Mouse (Mus musculus) ES-Bruce4 (cell line): ENCODE measurements at regions not wholly inside any gene's neighbourhood (a gene's known extent, or its start where the extent isn't known, plus 50 kb on each side); places are given as distances from the start of the nearest gene placed in this dataset.

ENCODE experiments used
- H3K27ac ChIP-seq: 2 replicates; pipeline ENCODE4 v1.5.1; 2012; ENCODE audit warnings: low read length, inconsistent platforms; ENCODE audit not compliant: insufficient read depth
- H3K27me3 ChIP-seq: 2 replicates; pipeline ENCODE4 v1.6.1; 2012; ENCODE audit warnings: mild to moderate bottlenecking, low read length, inconsistent platforms; ENCODE audit not compliant: control insufficient read depth, poor library complexity, insufficient read depth, severe bottlenecking
- H3K36me3 ChIP-seq: 2 replicates; pipeline ENCODE4 v1.6.1; 2012; ENCODE audit warnings: inconsistent platforms, mild to moderate bottlenecking, low read length, moderate library complexity; ENCODE audit not compliant: control insufficient read depth, poor library complexity, insufficient read depth, severe bottlenecking
- H3K4me1 ChIP-seq: one replicate; pipeline ENCODE4 v1.8.1; 2011; ENCODE audit warnings: low read length; ENCODE audit not compliant: control insufficient read depth, insufficient read depth
- H3K4me3 ChIP-seq: 2 replicates; pipeline ENCODE4 v1.5.1; 2011; ENCODE audit warnings: low read depth, mild to moderate bottlenecking, low read length
- H3K9ac ChIP-seq: 2 replicates; pipeline ENCODE4 v1.6.1; 2012; ENCODE audit warnings: low read depth, mild to moderate bottlenecking, inconsistent platforms; ENCODE audit not compliant: poor library complexity, severe bottlenecking
- H3K9me3 ChIP-seq: replicated peaks from 2 replicates; pipeline ENCODE4 v1.6.1; 2012; ENCODE audit warnings: mild to moderate bottlenecking, low read length, inconsistent platforms; ENCODE audit not compliant: control insufficient read depth, poor library complexity, insufficient read depth, severe bottlenecking
- CTCF ChIP-seq: IDR thresholded peaks from one replicate; pipeline ENCODE4 v1.8.1; 2011; ENCODE audit warnings: low read depth, low read length
- EP300 ChIP-seq: IDR thresholded peaks from 2 replicates; pipeline ENCODE4 v1.6.1; 2011; ENCODE audit warnings: low read depth, low read length; ENCODE audit not compliant: insufficient read depth
- POLR2A ChIP-seq: IDR thresholded peaks from one replicate; pipeline ENCODE4 v1.8.1; 2011; ENCODE audit warnings: low read length; ENCODE audit not compliant: insufficient read depth

GRCm38 (mm10) chr14:99709764-99710163 is 411.3 kb downstream of the Klf5 start:
- no peaks in the 10 kb centered on the region for H3K36me3 ChIP-seq
- H3K27me3 ChIP-seq, result no peaks in the 10 kb centered on the region
- H3K9me3 ChIP-seq, result no peaks in the 10 kb centered on the region
- no peak overlapping the region for H3K27ac ChIP-seq
- TF ChIP-seq CTCF, result no peak
- no peak for TF ChIP-seq POLR2A
- TF ChIP-seq EP300, result no peak
- H3K4me3 ChIP-seq, result no peak overlapping the region
- no peaks in the 10 kb centered on the region for H3K4me1 ChIP-seq
- H3K9ac ChIP-seq, result no peak overlapping the region

DNA sequence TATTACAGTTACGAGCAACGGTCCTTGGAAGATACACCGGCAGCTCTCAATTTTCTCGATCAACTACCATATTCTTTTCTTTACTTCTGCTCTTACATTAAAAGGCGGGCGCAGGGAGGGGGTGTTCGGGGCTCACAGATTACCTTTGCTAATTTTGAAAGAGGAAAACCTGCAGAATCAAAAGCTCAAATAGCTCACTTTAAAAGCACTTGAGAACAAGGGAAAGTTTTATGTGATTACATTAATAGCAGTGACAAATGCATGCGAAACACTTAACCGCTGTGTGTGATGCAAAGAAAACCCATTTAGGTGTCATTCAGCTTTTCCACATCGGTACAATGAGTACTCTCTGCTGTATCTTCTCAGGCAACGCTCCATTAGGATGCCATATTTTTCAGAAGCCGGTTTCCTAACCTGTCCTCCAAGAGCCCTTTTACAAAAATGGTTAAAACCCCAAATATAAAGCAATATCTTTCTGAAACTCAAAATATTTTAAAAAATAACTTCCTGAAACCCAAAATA is 412.2 kb downstream of the Klf5 start:
- Histone ChIP-seq H3K27ac (no peak overlapping the region), H3K4me3 (no peak overlapping the region), H3K4me1 (no peaks in the 10 kb centered on the region), H3K27me3 (no peaks in the 10 kb centered on the region), H3K36me3 (no peaks in the 10 kb centered on the region), H3K9ac (no peak overlapping the region), H3K9me3 (no peaks in the 10 kb centered on the region)
- TF ChIP-seq CTCF (no peak), POLR2A (no peak), EP300 (no peak)

DNA sequence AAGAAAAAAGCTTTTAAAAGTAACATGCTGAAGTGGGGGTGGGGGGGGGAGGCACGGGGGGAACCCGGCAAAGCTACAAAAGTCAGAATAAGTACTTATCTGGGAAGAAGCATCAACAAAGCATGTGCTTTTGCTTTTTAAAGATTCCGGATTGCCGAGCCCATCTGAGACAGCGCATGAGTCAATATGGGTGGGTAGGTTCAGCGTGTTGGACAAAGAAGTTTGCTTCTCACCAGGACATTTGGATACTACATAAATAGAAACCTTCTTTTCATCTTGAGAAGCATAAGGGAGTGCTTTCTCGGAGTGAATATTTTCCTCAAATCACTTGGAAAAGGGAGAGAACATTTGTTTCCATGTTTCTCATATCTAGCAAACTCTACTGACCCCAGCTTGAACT is 414.1 kb downstream of the Klf5 start:
- TF ChIP-seq EP300, result no peak
- TF ChIP-seq POLR2A, result no peak
- no peak for TF ChIP-seq CTCF
- H3K27ac ChIP-seq, result no peak overlapping the region
- no peaks in the 10 kb centered on the region for H3K27me3 ChIP-seq
- no peaks in the 10 kb centered on the region for H3K9me3 ChIP-seq
- no peaks in the 10 kb centered on the region for H3K36me3 ChIP-seq
- no peak overlapping the region for H3K4me3 ChIP-seq
- H3K4me1 ChIP-seq, result no peaks in the 10 kb centered on the region
- H3K9ac ChIP-seq, result no peak overlapping the region

- no peak overlapping the region for H3K9ac ChIP-seq
- no peak overlapping the region for H3K4me3 ChIP-seq
- H3K4me1 ChIP-seq, result no peaks in the 10 kb centered on the region
- no peaks in the 10 kb centered on the region for H3K36me3 ChIP-seq
- TF ChIP-seq CTCF, result no peak
- TF ChIP-seq EP300, result no peak
- no peak for TF ChIP-seq POLR2A
- no peaks in the 10 kb centered on the region for H3K9me3 ChIP-seq
- no peaks in the 10 kb centered on the region for H3K27me3 ChIP-seq
- H3K27ac ChIP-seq, result no peak overlapping the region
Observed at GRCm38 (mm10) chr14:99713069-99713830, 414.8 kb downstream of the Klf5 start.

GRCm38 (mm10) chr14:99733474-99734199 is 435.1 kb downstream of the Klf5 start:
- H3K9me3 ChIP-seq, result no peaks in the 10 kb centered on the region
- no peaks in the 10 kb centered on the region for H3K36me3 ChIP-seq
- H3K4me1 ChIP-seq, result no peaks in the 10 kb centered on the region
- H3K4me3 ChIP-seq, result no peak overlapping the region
- H3K27ac ChIP-seq, result no peak overlapping the region
- TF ChIP-seq CTCF (no peak), POLR2A (no peak), EP300 (no peak)
- H3K9ac ChIP-seq, result no peak overlapping the region
- no peaks in the 10 kb centered on the region for H3K27me3 ChIP-seq

DNA sequence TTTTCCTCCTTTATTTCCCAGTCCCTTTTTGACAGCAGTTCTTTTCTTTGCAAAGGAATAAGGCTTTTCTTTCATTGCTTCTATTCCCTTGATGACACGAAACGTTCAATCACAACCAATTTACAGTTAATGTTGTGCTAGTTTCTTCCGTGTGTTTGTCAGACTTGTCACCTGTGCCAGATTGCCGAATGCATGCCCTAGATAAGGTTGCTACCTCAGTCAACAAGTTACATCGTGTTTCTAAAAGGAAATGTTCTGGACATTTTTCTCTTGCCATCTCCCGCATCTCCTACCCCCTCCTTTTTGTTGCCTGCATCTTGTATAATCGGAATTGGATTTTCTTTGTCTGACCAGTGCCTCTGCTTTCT is 435.7 kb downstream of the Klf5 start:
- no peak overlapping the region for H3K9ac ChIP-seq

More for the DNA sequence above, 435.7 kb downstream of the Klf5 start:
- Histone ChIP-seq H3K36me3 (no peaks in the 10 kb centered on the region), H3K9me3 (no peaks in the 10 kb centered on the region), H3K27ac (no peak overlapping the region), H3K4me3 (no peak overlapping the region), H3K27me3 (no peaks in the 10 kb centered on the region), H3K4me1 (no peaks in the 10 kb centered on the region)
- TF ChIP-seq CTCF, result no peak
- TF ChIP-seq POLR2A, result no peak
- no peak for TF ChIP-seq EP300
